Mouse (Mus musculus) limb, embryonic 10.5 days (tissue): ENCODE data around the gene Brd3. TPM values are rescaled to one million over a fixed set of nuclear protein-coding genes. Genes with fewer than 3 reads are reported as not detected.

Experiments
- DNase-seq: peaks from one replicate; pipeline ENCODE4 v3.0.0-alpha.2; 2017; ENCODE audit warnings: low spot score
- H3K27ac ChIP-seq: fragments of 300-500 bp; sonication (generic); 2 replicates; pipeline ENCODE4 v1.5.1; 2016; ENCODE audit warnings: mild to moderate bottlenecking
- H3K27me3 ChIP-seq: fragments of 300-500 bp; sonication (generic); 2 replicates; pipeline ENCODE4 v1.6.1; 2016; ENCODE audit warnings: low read depth, mild to moderate bottlenecking; ENCODE audit not compliant: poor library complexity, severe bottlenecking
- H3K36me3 ChIP-seq: fragments of 300-500 bp; sonication (generic); 2 replicates; pipeline ENCODE4 v1.6.1; 2016; ENCODE audit warnings: mild to moderate bottlenecking, moderate library complexity
- H3K4me1 ChIP-seq: fragments of 300-500 bp; sonication (generic); 2 replicates; pipeline ENCODE4 v1.6.1; 2016
- H3K4me3 ChIP-seq: fragments of 300-500 bp; sonication (generic); 2 replicates; pipeline ENCODE4 v1.5.1; 2016; ENCODE audit warnings: mild to moderate bottlenecking, moderate library complexity
- H3K9me3 ChIP-seq: fragments of 300-500 bp; sonication (generic); replicated peaks from 2 replicates; pipeline ENCODE4 v1.6.1; 2016; ENCODE audit warnings: mild to moderate bottlenecking
- WGBS: fragments of 180-500 bp; shearing (Covaris S2); methylation state at CpG from one replicate; pipeline ENCODE4 v1.1.7; 2016; 5-methylcytosine and 5-hydroxymethylcytosine counted together
- polyA plus RNA-seq: library from polyadenylated mRNA; unstranded; fragments of >200 nt; fragmentation: Nextera tagmentation; extraction: Ambion mirVana; gene quantifications from 2 replicates; pipeline ENCODE4 v1.2.1, GENCODE M21; 2016

Gene Brd3
- polyA plus RNA-seq, 1 experiment from 2014 or later = 193 TPM

GRCm38 (mm10) chr2:27459735-27460134 is 47.7 kb downstream of the Brd3 start:
- Histone ChIP-seq H3K36me3 (peaks cover 100% of the 10 kb centered on the region), H3K4me1 (no peaks in the 10 kb centered on the region; the same call in 1 of the 2 replicates), H3K27ac (no peak overlapping the region), H3K27me3 (no peaks in the 10 kb centered on the region), H3K9me3 (no peaks in the 10 kb centered on the region), H3K4me3 (no peak overlapping the region)
- WGBS = 90% methylated on average over 7 of the region's 7 CpGs
- no peak for DNase-seq

GRCm38 (mm10) chr2:27450226-27450625 is 57.2 kb downstream of the Brd3 start:
- H3K36me3 ChIP-seq = peaks cover 99% of the 10 kb centered on the region
- H3K27me3 ChIP-seq = no peaks in the 10 kb centered on the region
- WGBS = 92% methylated on average over 14 of the region's 14 CpGs
- H3K4me3 ChIP-seq = no peak overlapping the region
- no peak overlapping the region for H3K27ac ChIP-seq
- H3K9me3 ChIP-seq = no peaks in the 10 kb centered on the region
- no peaks in the 10 kb centered on the region for H3K4me1 ChIP-seq
- no peak for DNase-seq

- H3K27ac ChIP-seq = no peak overlapping the region
- H3K36me3 ChIP-seq = peaks cover 85% of the 10 kb centered on the region
- H3K4me1 ChIP-seq = peaks cover 11% of the 10 kb centered on the region
- H3K9me3 ChIP-seq = no peaks in the 10 kb centered on the region
- no peak overlapping the region for H3K4me3 ChIP-seq
- no peak for DNase-seq
- WGBS = 90% methylated on average over 5 of the region's 5 CpGs
- no peaks in the 10 kb centered on the region for H3K27me3 ChIP-seq
Measured at GRCm38 (mm10) chr2:27447782-27448181, 59.7 kb downstream of the Brd3 start.

GRCm38 (mm10) chr2:27446812-27447211 is 60.6 kb downstream of the Brd3 start:
- WGBS = 96% methylated on average over 8 of the region's 8 CpGs
- Histone ChIP-seq H3K27me3 (no peaks in the 10 kb centered on the region), H3K27ac (no peak overlapping the region), H3K36me3 (peaks cover 75% of the 10 kb centered on the region), H3K4me1 (peaks cover 20% of the 10 kb centered on the region), H3K9me3 (no peaks in the 10 kb centered on the region), H3K4me3 (no peak overlapping the region)
- DNase-seq = no peak

- Histone ChIP-seq H3K36me3 (peaks cover 66% of the 10 kb centered on the region), H3K27ac (no peak overlapping the region), H3K4me1 (peaks cover 23% of the 10 kb centered on the region), H3K9me3 (no peaks in the 10 kb centered on the region), H3K4me3 (no peak overlapping the region), H3K27me3 (no peaks in the 10 kb centered on the region)
- no peak for DNase-seq
- 96% methylated on average over 3 of the region's 3 CpGs for WGBS
Measured at GRCm38 (mm10) chr2:27445910-27446309, 61.6 kb downstream of the Brd3 start.

GRCm38 (mm10) chr2:27443450-27443708 is 64.1 kb downstream of the Brd3 start:
- no peaks in the 10 kb centered on the region for H3K27me3 ChIP-seq
- DNase-seq = no peak
- H3K4me3 ChIP-seq = peak overlapping the region; percentile 65
- no peaks in the 10 kb centered on the region for H3K9me3 ChIP-seq
- H3K4me1 ChIP-seq = peaks cover 25% of the 10 kb centered on the region
- H3K27ac ChIP-seq = no peak overlapping the region
- H3K36me3 ChIP-seq = peaks cover 41% of the 10 kb centered on the region
- 82% methylated on average over 5 of the region's 5 CpGs for WGBS

GRCm38 (mm10) chr2:27442708-27443449 is 64.6 kb downstream of the Brd3 start:
- peak; percentile 40 for DNase-seq
- Histone ChIP-seq H3K27ac (peak overlapping the region; percentile 81), H3K9me3 (no peaks in the 10 kb centered on the region), H3K36me3 (peaks cover 36% of the 10 kb centered on the region), H3K4me3 (peak overlapping the region; percentile 65), H3K27me3 (no peaks in the 10 kb centered on the region), H3K4me1 (peaks cover 28% of the 10 kb centered on the region)
- WGBS = 36% methylated on average over 20 of the region's 20 CpGs

- 2% methylated on average over 36 of the region's 36 CpGs for WGBS
- peak within 1 kb of the TSS; percentile 65 for H3K4me3 ChIP-seq
- H3K27ac ChIP-seq = peak within 1 kb of the TSS; percentile 81
- DNase-seq = peak; percentile 98
- H3K9me3 ChIP-seq = no peaks in the 10 kb centered on the region
- peaks cover 28% of the 10 kb centered on the region for H3K36me3 ChIP-seq
- H3K4me1 ChIP-seq = peaks cover 28% of the 10 kb centered on the region
- H3K27me3 ChIP-seq = no peaks in the 10 kb centered on the region
Measured at GRCm38 (mm10) chr2:27441767-27442707, 65.4 kb downstream of the Brd3 start, which contains the start of gene Brd3os. Gene Brd3os, plus strand, starts transcription at chr2:27442324.

GRCm38 (mm10) chr2:27438281-27438680 is 69.2 kb downstream of the Brd3 start:
- H3K9me3 ChIP-seq = no peaks in the 10 kb centered on the region
- H3K27ac ChIP-seq = no peak overlapping the region
- 17% methylated on average over 11 of the region's 11 CpGs for WGBS
- peaks cover 25% of the 10 kb centered on the region for H3K4me1 ChIP-seq
- peak; percentile 50 for DNase-seq
- H3K27me3 ChIP-seq = no peaks in the 10 kb centered on the region
- H3K4me3 ChIP-seq = no peak overlapping the region
- H3K36me3 ChIP-seq = no peaks in the 10 kb centered on the region

- no peak overlapping the region for H3K4me3 ChIP-seq
- H3K4me1 ChIP-seq = peaks cover 21% of the 10 kb centered on the region
- no peak for DNase-seq
- 54% methylated on average over 1 of the region's 1 CpGs for WGBS
- H3K36me3 ChIP-seq = no peaks in the 10 kb centered on the region
- H3K27ac ChIP-seq = no peak overlapping the region
- H3K9me3 ChIP-seq = no peaks in the 10 kb centered on the region
- no peaks in the 10 kb centered on the region for H3K27me3 ChIP-seq
Measured at GRCm38 (mm10) chr2:27437876-27438275, 69.6 kb downstream of the Brd3 start.

GRCm38 (mm10) chr2:27432599-27432998 is 74.9 kb downstream of the Brd3 start:
- WGBS = 87% methylated on average over 2 of the region's 2 CpGs
- peaks cover 11% of the 10 kb centered on the region for H3K4me1 ChIP-seq
- no peak overlapping the region for H3K27ac ChIP-seq
- no peak overlapping the region for H3K4me3 ChIP-seq
- no peaks in the 10 kb centered on the region for H3K36me3 ChIP-seq
- no peak for DNase-seq
- H3K27me3 ChIP-seq = no peaks in the 10 kb centered on the region; the same call in 1 of the 2 replicates
- no peaks in the 10 kb centered on the region for H3K9me3 ChIP-seq

- Histone ChIP-seq H3K36me3 (no peaks in the 10 kb centered on the region), H3K27me3 (no peaks in the 10 kb centered on the region; the same call in 1 of the 2 replicates), H3K4me1 (peaks cover 22% of the 10 kb centered on the region), H3K9me3 (no peaks in the 10 kb centered on the region), H3K4me3 (no peak overlapping the region), H3K27ac (no peak overlapping the region)
- no peak for DNase-seq
- WGBS = 90% methylated on average over 7 of the region's 7 CpGs
Measured at GRCm38 (mm10) chr2:27430621-27431020, 76.8 kb downstream of the Brd3 start.

GRCm38 (mm10) chr2:27428071-27428470 is 79.4 kb downstream of the Brd3 start:
- Histone ChIP-seq H3K4me1 (peaks cover 47% of the 10 kb centered on the region), H3K27ac (peak overlapping the region; percentile 97; the same call in 1 of the 2 replicates), H3K27me3 (no peaks in the 10 kb centered on the region; the same call in 1 of the 2 replicates), H3K9me3 (no peaks in the 10 kb centered on the region), H3K36me3 (no peaks in the 10 kb centered on the region), H3K4me3 (0 out of 2 replicates have a peak overlapping the region, but pooled peaks have one; percentile 93)
- DNase-seq = peak; percentile 93
- 0% methylated on average over 4 of the region's 4 CpGs for WGBS
